Mouse (Mus musculus): ENCODE data around the gene Kpna4.

DNA sequence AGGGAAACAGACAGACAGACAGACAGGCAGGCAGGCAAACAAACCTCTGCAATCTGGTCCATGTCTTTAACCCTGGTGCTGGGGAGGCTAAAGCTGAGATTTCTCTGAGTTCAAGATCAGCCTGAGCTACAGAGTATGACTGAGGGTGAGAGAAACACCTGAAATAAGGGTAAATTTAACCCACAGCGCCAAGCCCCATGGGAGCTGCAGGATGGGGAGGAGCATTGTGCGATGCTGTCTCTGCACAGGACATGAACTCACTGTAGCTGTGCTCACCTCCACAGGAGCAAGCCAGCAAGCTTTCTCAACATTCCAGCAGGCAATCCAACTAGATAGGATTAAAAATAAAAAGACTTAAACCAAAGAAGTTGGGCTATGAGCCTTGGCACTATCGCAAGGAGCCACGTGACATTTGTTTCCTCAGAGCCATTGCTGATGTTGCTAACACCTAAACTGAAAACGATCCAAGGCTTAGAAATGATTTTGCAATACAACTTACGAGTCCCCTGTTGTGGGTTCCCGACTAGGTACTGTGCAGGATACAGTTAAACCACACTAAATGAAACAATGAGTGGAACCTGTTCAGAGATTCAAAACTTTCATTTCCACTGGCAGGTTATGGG lies 15.6 kb upstream of the Kpna4 start:
- TF ChIP-seq POLR2A (IDR thresholded peaks at IDR 0.05; ENCODE audit: low read depth, low read length) (no peak), CTCF (IDR thresholded peaks at IDR 0.05; ENCODE audit: extremely low read depth, insufficient read length, insufficient replicate concordance, low read depth, low read length) (no peak)
